In genomic region chr16:18066060-18067009, GRCm38 (mm10) we compare ENCODE assay signal across 8 mouse cellular contexts. TPM values are rescaled to one million over a fixed set of nuclear protein-coding genes. Genes with fewer than 3 reads are reported as not detected.
DNase-seq lines count a peak whose midpoint lies in the region; ATAC-seq lines count a peak whose summit lies in the region.

No protein-coding gene starts in this region.

- H3K4me3 ChIP-seq in intestine, embryonic 15.5 days (replicated peaks), result peak overlapping the region; percentile 91

- H3K9me3 ChIP-seq in intestine, embryonic 15.5 days, result no peaks in the 10 kb centered on the region

- peak overlapping the region; percentile 88 for H3K4me2 ChIP-seq in intestine, embryonic 15.5 days (replicated peaks)

- under 1% methylated on average over 81 of the region's 81 CpGs for WGBS in intestine, embryonic 15.5 days

- H3K9ac ChIP-seq in intestine, embryonic 15.5 days, result peak overlapping the region; percentile 73

- peak; percentile 97 for DNase-seq in adrenal gland, adult 2 months
- peak; percentile 97 for DNase-seq in embryo, embryonic 11 days
- DNase-seq in gastrocnemius, postnatal 25 days, result peak; percentile 92
- peak; percentile 91 to 96 for DNase-seq in left cerebral cortex, postnatal 14 days (ENCODE audit: low spot score in 2 of 2)
- DNase-seq in right cerebral cortex, postnatal 14 days, result peak; percentile 97
- peak; percentile 95 for DNase-seq in urinary bladder, postnatal 25 days (ENCODE audit: low spot score)

- no peaks in the 10 kb centered on the region for H3K27me3 ChIP-seq in intestine, embryonic 15.5 days (replicated peaks)

- ATAC-seq in intestine, embryonic 15.5 days, result peak; percentile 99
- ATAC-seq in megakaryocyte-erythroid progenitor cell, adult 5-6 weeks (replicated peaks; ENCODE audit: low FRiP score, low TSS enrichment, poor library complexity, severe bottlenecking), result peak; percentile 94

- intact Hi-C loops in left cerebral cortex, postnatal 14 days (cut with DNase I), result no loop called here

- peak overlapping the region; percentile 77 for H3K27ac ChIP-seq in intestine, embryonic 15.5 days

- 0 out of 2 replicates have a peak, but pooled peaks cover 3% of the 10 kb centered on the region for H3K36me3 ChIP-seq in intestine, embryonic 15.5 days

- H3K4me1 ChIP-seq in intestine, embryonic 15.5 days (replicated peaks), result no peaks in the 10 kb centered on the region

RNA-seq across cellular contexts. Expression of gene Dgcr6, which starts 13.7 kb away (rescaled TPM):
- 10 to 100 TPM; 71.3 to 75.7 TPM for total RNA-seq in adrenal gland, adult 2 months (2021)
- polyA plus RNA-seq in adrenal gland, adult 2 months (2012; rRNA removed), result 127 and 132 TPM in 2 replicates
- 10 to 100 TPM; 32.2 to 34.1 TPM for total RNA-seq in gastrocnemius, postnatal 25 days (2021)
- polyA plus RNA-seq in intestine, embryonic 15.5 days (2015; fragmentation: Nextera tagmentation; extraction: Ambion mirVana), result 71.2 and 75.7 TPM in 2 replicates
- total RNA-seq in left cerebral cortex, postnatal 14 days (2021), result 100 to 1,000 TPM; 103 to 111 TPM
- total RNA-seq in megakaryocyte-erythroid progenitor cell, adult 5-6 weeks (2014; fragmentation: Nextera tagmentation), result 61.2 and 64.6 TPM in 2 replicates
- total RNA-seq in megakaryocyte-erythroid progenitor cell, adult 5-6 weeks (2017), result 22.7 and 26.0 TPM in 2 replicates

RNA-seq across cellular contexts. Expression of gene Prodh, which starts 23.7 kb away (rescaled TPM):
- 10 to 100 TPM; 30.2 to 46.7 TPM for total RNA-seq in adrenal gland, adult 2 months (2021)
- 68.7 and 99.1 TPM in 2 replicates for polyA plus RNA-seq in adrenal gland, adult 2 months (2012; rRNA removed)
- total RNA-seq in gastrocnemius, postnatal 25 days (2021), result 1 to 10 TPM; 8.1 to 9.5 TPM
- polyA plus RNA-seq in intestine, embryonic 15.5 days (2015; fragmentation: Nextera tagmentation; extraction: Ambion mirVana), result 15.0 and 19.9 TPM in 2 replicates
- 10 to 100 TPM; 27.1 to 33.7 TPM for total RNA-seq in left cerebral cortex, postnatal 14 days (2021)
- 9.8 and 14.0 TPM in 2 replicates for total RNA-seq in megakaryocyte-erythroid progenitor cell, adult 5-6 weeks (2014; fragmentation: Nextera tagmentation)
- 14.2 and 23.5 TPM in 2 replicates for total RNA-seq in megakaryocyte-erythroid progenitor cell, adult 5-6 weeks (2017)

Comparison
In these comparisons a context has a peak if more than half of its experiments do, and no peak if none do; other contexts are left out.
1. Peak in every context shown above with its lines: DNase-seq, ATAC-seq, H3K4me3 ChIP-seq and H3K27ac ChIP-seq.